Mouse (Mus musculus): ENCODE results near the gene Prcd. TPM values are rescaled to one million over a fixed set of nuclear protein-coding genes. Genes with fewer than 3 reads are reported as not detected.

Gene Prcd
- total RNA-seq, 2 experiments from 2014 or later = 1.0 TPM; not detected in 1

DNA sequence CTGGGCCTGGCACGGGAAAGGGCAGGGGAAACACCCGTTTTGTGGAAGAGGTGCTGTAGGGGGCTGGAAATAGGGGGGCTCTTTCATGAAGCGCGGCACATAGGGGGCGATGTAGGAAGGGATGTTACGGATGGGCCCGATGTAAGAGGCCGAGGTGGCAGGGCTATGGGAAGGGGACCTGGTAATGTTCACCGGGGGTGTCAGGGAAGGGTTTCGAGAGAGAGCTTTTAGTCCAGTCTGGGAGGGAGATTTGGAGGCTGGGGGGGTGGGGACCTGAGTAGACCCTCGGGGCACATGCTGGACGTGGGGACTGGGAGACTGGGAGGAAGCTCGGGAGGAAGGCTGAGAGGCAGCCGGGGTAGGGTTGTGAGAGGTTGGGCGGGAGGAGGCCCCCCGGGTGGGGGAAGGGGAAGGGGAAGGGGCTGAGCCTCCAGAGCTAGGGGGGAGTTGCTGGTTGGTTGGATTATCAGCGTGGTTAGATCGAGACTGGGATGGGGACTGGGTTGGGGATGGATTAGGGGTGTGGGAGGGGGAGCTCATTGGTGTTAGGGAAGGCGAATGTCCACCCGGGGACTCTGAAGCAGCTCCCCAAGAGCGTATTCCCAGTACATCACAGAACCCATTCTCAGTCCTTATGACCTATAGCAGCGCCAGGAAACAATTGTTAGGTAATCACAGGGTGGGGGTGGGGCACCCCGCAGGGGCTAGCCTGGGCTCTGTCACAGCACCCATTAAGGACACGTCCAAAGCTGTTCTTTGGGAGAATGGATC, 27.2 kb downstream of the Prcd start:
- intact Hi-C loops (cut with DNase I) = no loop called here
- Histone ChIP-seq H3K4me3 (no peak overlapping the region), H3K27ac (no peak overlapping the region; the same call in 1 of the 2 replicates)
- no peak for TF ChIP-seq CTCF (IDR thresholded peaks at IDR 0.05)
- DNase-seq = no peak

DNA sequence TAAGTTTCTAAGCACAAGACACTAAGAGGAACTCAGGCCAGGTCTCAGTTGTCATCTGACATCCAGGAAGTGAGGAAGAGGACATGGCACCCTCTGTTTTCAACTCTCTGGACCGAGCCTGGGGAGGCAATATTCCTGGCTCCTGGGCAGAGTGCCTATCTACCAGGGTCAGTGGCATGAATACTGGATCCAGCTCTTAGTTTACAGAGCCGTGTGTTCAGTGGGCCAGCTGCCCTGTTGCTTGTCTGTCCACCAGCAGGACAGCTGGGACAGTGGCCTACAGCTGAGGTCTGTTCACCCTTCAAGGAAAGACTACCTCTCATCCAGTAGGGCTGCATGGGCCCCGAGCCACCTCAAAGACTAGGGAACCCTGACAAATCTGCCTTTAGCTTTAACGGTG, 27.8 kb downstream of the Prcd start:
- intact Hi-C loops (cut with DNase I) = no loop called here
- Histone ChIP-seq H3K4me3 (no peak overlapping the region), H3K27ac (peak overlapping the region; percentile 24; the same call in 1 of the 2 replicates)
- no peak for TF ChIP-seq CTCF (IDR thresholded peaks at IDR 0.05)
- no peak for DNase-seq

DNA sequence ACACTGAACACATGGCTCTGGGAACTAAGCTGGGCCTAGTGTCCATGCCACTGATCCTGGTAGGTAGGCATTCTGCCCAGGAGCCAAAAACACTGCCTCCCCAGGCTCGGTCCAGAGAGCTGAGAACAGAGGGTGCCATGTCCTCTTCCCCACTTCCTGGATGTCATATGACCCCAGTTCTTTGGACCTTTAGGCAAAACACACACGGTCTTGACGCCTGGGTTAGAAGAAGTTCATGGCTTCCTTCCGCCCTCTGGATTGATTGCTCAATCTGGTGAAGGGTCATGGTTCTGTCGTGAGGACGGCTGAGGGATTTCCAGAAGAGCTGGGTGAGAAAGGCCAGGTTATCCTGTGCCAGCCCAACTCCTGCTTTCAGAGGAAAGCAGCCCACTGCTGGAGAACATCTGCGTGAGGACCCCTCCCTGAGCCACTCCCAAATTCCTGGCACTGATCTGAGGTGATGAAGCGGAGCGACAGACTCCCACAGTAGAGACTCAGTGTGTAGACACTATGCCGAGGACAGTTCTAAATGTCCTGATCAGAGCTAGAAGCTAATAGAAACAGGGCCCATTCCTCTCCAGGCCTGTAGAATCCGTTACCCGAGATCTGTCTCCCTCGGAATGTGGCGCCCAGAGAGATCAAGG, 29.3 kb downstream of the Prcd start:
- intact Hi-C loops (cut with DNase I) = no loop called here
- DNase-seq = no peak
- TF ChIP-seq CTCF (IDR thresholded peaks at IDR 0.05) = no peak
- Histone ChIP-seq H3K4me3 (no peak overlapping the region), H3K27ac (peak overlapping the region; percentile 48; the same call in 1 of the 2 replicates)

DNA sequence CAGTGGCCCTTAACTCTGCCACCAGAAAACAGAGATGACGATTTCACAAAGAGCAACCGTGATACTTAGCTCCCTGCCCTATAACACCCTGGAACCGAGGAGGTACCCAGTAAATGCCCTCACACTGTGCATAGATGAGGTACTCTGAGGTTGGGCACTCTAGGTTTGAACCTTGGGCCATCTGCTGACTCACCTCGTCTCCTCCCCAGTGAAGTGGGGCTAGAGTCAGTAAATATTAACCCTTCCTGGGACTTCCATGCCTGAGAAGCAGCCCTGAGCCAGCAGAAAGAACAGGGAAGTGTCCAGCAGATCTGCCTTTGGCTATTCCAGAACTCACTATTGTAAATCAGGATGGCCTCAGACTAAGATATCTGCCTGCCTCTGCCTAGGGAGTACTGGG, 30.4 kb downstream of the Prcd start:
- no peak for DNase-seq
- Histone ChIP-seq H3K27ac (no peak overlapping the region), H3K4me3 (no peak overlapping the region)
- TF ChIP-seq CTCF (IDR thresholded peaks at IDR 0.05) = no peak
- intact Hi-C loops (cut with DNase I) = no loop called here

DNA sequence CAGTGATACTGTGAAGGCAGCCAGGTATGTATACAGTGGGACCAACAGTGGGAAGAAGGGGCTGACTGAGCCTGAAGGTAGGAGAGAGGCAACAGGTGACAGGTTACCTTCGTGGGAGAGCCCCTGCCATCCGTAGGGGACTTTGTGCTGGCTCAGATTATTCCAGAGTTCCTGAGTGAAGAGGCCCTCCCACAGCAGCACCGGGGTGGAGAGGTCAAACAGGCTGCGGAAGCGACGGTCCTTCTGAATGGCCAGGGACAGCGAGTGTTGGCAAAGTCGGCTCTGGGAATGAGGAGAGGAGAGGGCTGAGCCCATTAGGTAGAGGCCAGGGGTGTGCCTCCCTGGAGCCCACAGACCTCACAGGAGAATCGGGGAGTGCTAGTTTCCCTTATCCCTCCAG, 32.4 kb downstream of the Prcd start:
- intact Hi-C loops (cut with DNase I) = no loop called here
- no peak for TF ChIP-seq CTCF (IDR thresholded peaks at IDR 0.05)
- DNase-seq = no peak
- Histone ChIP-seq H3K27ac (no peak overlapping the region), H3K4me3 (no peak overlapping the region)

DNA sequence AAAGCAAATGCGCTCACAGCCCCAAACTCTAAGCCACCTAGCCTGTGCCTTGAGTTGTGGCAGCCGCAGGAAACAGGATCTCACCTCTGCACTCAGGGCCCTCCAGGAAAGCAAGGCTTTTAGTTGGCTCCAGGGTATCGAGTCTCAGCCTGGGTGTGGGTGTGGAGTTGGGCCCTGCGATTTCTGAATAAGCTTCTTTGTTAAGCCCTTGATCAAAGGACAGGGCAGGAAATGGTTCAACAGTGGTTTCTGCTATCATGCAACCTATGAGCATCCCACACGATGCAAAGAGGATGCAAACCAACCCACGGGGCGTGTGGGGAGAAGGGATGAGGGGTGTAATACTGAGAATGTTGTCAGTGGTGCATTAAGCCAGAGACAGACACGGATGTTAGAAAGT, 34.6 kb downstream of the Prcd start:
- no peak overlapping the region for H3K4me3 ChIP-seq
- no peak overlapping the region for H3K27ac ChIP-seq
- intact Hi-C loops (cut with DNase I) = no loop called here
- no peak for DNase-seq
- TF ChIP-seq CTCF (IDR thresholded peaks at IDR 0.05) = no peak

DNA sequence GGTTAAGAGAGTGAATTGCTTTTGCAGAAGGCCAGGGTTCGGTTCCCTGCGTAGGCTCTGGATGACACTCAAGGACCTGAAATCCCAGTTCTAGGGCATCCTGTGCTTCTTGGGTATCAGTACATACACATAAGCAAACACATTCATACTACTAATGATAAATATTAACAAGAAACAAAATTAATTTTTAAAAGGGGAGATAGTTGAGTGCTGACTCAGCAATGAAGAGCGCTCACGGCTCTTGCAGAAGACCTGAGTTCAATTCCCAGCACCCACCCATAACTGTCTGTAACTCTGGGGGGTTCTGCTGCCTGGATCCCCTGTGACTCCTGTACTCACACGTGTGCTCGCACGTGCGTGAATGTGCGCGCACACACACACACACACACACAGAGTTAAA, 36.3 kb downstream of the Prcd start:
- no peak overlapping the region for H3K4me3 ChIP-seq
- H3K27ac ChIP-seq = no peak overlapping the region
- DNase-seq = no peak
- intact Hi-C loops (cut with DNase I) = no loop called here
- no peak for TF ChIP-seq CTCF (IDR thresholded peaks at IDR 0.05)

DNA sequence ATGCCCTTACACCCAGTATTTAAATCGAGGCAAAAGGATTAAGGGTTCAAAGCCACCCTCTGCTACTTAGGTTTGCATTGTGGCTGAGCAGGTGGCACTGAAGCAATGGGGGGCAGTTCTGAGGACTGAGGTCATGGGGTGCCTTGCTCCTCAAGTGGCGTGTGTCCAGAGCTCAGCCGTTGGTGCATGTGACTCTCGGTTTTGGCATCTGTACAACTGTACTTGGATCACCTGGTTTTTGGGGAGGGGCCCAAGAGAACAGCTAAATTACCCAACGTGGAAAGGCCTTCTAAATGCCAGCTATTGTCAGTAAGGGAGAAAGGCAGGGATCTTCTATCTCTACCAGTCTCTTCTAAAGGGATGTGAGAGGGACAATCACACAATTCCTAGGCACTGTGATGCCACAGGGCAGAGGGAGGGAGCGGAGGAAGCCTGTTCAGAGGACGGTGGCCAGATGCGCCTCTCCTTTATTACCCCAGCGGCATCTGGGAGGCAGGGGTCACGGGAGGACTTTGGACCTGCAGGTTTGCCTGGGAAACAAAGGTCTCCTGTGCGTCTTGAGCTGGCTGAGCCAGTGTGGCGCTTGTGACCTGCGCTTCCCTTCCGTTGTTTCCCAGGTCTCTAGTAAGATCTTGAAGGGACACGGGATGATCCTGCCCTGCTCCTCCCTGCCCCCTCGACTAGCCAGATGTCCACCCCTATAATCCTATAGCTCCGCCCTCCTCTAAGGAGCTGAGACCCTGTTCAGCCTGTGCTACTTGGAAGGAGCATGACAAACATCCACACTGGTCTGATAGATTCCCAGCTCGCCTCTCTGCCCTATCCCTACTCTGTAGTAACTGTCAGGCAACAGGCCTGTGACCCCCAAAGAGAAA, 37.6 kb downstream of the Prcd start:
- no peak overlapping the region for H3K4me3 ChIP-seq
- DNase-seq = no peak
- intact Hi-C loops (cut with DNase I) = no loop called here
- H3K27ac ChIP-seq = no peak overlapping the region
- TF ChIP-seq CTCF (IDR thresholded peaks at IDR 0.05) = no peak

DNA sequence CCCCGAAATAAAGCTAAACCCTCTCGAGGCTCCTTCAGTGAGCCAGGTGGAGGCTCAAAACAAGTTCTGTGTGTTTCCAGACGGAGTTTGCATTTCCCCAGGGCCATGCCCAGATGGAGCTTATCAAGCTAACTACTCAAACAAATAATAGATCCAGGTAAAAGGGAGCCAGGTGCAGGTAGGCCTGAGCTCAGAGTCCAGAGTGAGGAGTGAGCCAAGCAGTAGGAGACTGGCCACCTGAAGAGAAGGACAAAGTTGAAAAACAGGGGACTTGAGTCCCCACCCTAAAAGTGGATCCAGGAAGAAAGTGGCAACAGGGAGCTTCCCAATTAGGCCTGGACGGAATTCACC, 40.5 kb downstream of the Prcd start:
- no peak for TF ChIP-seq CTCF (IDR thresholded peaks at IDR 0.05)
- peak overlapping the region; percentile 80 for H3K4me3 ChIP-seq
- peak overlapping the region; percentile 87 for H3K27ac ChIP-seq
- DNase-seq = no peak
- intact Hi-C loops (cut with DNase I) = no loop called here

DNA sequence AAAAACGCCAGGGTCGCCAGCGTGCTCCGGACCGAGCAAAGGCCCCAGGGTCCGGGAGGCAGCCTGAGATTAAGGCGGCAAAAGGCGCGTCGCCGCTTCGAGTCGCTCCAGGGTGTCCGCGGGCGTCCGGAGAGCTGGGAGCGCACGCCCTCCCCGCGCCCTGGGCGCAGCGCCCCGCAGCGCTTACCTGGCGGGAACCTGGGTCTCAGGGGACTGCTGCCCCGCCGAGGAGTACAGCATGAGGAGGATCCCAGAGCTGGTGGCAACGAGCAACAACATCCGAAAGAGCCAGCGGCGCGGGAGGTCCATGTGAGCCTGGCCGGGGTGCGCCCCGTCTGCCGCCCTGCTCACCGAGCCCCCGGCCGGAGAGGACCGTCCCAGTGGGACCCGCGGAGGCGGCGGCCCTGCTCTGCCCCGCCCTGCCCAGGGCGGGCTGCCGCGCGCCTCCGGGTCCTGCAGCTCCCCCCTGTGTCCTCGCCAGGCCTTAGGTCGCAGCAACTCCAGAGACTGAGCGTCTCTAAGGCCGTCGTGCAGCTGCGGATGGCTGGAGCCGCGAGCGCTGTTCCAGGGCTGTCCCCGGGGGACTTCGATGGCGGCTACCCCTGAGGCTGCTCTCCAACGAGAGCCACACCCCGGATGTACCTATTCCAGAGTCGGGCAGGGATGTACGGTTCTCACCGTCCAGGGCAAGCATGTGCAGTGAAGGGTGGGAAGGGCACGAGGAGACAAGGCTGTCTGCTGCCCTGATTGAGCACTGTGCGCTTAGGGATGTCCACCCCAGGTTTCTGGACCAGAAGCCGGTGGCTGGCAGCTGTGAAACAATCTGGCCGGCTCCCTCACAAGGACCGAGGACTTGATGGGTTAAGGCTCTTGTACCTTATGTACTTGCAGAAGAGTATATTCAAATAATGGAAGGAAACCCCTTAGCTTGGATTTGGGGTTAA, 41.2 kb downstream of the Prcd start:
- Histone ChIP-seq H3K27ac (peak overlapping the region; percentile 87), H3K4me3 (peak overlapping the region; percentile 80)
- DNase-seq = peak; percentile 69
- TF ChIP-seq CTCF (IDR thresholded peaks at IDR 0.05) = peak; percentile 19; the same call in 1 of the 2 replicates
- intact Hi-C loops (cut with DNase I) = no loop called here

DNA sequence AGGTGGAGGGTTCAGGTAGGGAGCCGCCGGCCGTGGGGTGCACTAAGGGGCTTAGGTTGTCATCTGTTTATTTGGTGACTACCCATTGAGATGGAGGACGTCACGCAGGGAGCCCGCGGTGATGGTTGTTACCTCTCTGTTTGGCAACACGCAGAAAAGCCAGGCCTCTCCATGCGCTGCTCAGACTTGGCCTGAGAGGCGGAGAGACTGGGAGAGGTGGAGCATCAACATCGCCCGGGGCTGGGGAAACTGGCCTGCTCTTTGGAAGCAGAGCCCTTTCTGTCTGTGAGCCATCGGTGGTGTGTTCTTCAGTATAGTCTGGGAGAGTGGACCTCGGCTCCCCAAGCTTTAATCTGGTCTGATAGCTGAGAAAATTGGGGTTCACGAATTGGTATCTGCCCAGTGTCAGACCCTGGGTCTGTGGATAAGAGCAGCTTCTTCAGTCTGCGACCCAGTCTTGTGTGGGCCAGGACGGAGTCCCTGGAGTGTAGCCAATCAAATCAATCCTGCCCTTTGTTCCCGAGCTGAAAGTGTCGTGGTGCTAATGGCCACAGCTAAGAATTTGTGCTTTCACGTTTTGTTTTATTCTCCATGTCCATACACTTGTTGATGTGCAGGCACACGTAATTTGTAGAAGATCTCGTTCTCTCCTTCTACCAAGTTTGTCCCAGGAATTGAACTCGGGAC, 42.0 kb downstream of the Prcd start:
- DNase-seq = peak; percentile 38
- H3K4me3 ChIP-seq = peak overlapping the region; percentile 80
- intact Hi-C loops (cut with DNase I) = no loop called here
- no peak for TF ChIP-seq CTCF (IDR thresholded peaks at IDR 0.05)
- H3K27ac ChIP-seq = peak overlapping the region; percentile 87
